Mouse (Mus musculus): ENCODE measurements around the gene Glis3.

Glis3 gene

DNA sequence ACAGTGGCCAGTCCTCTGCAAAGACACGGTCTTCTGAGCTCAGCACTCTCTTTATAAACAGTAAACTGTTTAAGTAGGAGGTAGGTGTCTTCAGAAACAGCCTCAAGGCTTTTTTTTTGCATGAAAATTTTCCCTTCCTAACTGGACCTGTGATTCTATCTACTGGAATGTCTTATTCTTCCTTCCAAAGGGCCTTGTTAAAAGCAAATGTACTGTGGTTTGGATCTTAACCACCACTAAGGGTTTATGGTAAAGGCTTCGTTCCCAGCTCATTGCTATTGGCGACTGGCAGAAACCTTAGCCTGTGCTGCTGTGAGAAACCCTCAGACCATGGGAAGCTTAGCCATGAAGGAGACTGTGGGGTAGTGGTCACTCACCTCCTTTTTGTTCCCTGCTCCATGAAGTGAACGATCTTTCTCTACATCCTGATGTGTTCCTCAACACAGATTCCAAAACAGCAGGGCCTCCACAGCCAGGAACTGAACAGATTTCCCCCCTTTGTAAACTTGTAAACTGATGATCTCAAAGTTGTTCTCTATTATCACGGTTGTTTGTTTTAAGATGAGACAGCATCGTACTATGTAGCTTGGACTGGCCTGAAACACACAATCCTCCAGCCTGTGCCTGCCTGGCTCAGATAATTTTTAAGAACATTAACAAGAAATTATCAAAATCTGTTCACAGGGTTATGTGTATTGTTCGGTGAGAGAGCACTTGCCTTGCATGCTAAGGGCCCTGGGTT lies 88.0 kb downstream of the Glis3 start:
- peak; percentile 63 for DNase-seq

DNA sequence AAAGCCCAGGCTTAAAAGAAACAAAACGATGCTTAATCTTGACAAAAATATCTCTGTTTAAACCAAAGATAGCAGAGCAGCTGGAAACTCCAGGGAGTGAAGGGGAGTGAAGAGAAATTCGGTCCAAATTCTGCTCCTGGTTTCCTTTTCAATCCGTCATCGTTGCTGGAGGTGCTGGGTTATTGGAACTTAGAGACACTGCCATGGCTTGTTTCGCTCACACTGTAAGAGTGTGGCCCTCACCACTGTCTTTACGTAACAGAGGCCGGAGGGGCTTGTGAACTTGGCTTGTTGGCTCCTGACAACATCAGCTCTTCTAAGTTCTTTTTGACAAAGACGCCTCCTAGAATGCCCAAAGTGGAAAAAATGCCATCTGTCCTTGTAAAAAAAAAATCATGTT lies 99.4 kb downstream of the Glis3 start:
- peak; percentile 48 for DNase-seq

DNA sequence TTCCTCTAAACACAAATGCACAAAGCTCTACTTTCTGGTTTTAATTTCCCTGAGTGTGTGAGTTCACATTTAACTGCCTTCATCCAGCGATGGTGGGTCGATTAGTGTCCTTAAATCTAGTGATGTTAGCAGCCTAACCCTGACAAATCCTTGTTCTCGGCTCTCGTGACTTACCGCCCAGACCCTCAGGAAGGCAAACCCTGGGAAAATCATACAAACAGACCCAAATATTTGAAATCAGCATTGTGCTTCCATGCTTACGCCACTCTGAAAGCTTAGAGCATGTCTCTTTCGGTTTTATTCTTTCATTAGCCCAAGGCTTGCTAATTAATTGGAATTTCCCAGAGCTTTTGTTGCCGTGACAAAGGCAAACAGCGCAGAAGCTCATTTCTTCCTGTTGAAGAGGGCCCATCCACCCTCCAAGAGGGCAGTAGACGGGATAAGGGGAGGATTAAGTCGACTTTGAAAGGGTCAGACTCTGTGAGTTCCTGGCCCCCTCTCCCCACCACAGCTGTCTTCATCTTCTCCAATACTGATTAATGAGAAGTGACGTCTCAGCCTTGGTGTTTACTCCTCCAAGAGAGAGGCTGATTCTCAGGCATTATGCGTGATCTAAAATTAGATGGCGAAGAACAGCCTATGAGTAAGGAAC lies 100.0 kb downstream of the Glis3 start:
- peak; percentile 84 for DNase-seq

- DNase-seq: peak; percentile 68
These were observed 102.9 kb downstream of the Glis3 start for GRCm38 (mm10) chr19:28577023-28577422.

DNA sequence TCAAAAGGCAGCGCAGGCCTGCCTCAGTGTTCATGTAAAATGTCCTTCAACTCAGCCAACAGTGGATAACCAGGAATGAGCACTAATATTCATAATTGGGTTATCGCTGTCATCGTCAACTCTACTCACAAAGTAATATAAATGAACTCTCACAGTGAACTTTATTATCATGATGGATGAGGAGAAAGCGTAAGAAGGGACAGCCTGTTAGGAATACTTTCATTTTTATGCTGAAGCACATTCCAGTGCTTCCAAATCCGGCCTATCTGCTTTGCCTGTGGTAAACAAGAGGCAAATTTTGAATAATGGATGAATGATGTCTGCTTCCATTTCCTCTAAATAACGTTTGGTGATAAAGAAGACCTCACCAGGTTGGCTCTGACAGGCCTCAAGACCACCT lies 103.3 kb downstream of the Glis3 start:
- no peak for DNase-seq

DNA sequence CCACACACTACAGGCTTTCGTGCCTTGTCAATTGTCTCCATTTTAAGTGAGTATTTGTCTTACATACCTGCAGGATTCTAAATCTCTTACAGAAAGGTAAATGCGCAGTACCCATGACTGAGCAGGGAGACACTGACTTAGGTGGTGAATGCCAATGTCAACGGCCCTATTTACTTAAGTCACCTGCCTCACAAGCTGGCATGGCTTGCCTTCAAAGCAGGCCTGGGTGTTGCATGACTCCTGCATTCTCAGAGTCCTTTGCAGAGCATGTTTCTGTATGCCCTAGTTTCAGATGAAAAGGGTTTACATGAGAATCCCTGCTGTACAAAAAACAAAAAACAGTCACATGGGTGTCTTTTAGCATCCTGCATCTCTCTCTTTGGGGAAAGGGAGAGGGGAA lies 106.2 kb downstream of the Glis3 start:
- DNase-seq: peak; percentile 57

DNA sequence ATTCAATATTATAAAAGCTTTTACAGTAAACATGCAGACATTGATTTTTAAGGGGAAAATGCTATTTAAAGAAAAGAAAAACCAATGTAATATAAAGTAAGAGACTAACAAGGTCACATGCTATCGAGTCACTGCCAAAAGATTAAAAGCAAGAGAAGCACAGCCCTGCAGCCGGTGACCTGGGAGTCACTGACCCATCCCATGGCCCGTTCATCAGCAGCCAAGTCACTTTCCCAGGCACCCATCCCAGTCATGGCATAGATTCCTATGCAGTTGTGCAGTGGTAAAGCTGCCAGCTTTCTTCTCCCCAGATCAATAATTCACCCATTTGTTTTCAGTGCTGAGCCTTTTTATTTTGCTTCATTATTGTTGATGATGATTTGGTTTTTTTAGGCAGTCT lies 110.0 kb downstream of the Glis3 start:
- peak; percentile 86 for DNase-seq

DNA sequence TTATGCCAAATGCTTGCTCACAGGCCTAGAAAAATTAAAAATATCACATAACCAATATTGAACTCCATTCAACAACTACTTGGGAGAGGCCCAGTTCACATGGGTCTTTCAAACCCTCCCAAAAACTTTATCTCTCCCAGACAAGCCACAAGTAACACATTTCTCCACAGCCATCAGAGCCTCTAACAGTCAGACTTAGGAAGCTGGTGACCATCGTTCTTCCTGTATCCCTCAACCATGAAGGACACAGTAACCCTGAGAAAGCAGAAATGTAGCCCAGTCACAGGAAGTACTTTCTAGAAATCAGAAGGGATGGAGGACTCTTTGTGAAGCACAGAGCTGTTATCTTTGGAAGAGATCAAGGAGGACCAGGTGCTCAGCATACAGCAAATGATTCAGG lies 112.8 kb downstream of the Glis3 start:
- peak; percentile 62 for DNase-seq

- peak; percentile 21 for DNase-seq
These were observed 113.3 kb downstream of the Glis3 start for GRCm38 (mm10) chr19:28566554-28566953.

GRCm38 (mm10) chr19:28561697-28562002 lies 118.2 kb downstream of the Glis3 start:
- DNase-seq: peak; percentile 74

GRCm38 (mm10) chr19:28560801-28561696 lies 118.8 kb downstream of the Glis3 start:
- peak; percentile 59 for DNase-seq

DNA sequence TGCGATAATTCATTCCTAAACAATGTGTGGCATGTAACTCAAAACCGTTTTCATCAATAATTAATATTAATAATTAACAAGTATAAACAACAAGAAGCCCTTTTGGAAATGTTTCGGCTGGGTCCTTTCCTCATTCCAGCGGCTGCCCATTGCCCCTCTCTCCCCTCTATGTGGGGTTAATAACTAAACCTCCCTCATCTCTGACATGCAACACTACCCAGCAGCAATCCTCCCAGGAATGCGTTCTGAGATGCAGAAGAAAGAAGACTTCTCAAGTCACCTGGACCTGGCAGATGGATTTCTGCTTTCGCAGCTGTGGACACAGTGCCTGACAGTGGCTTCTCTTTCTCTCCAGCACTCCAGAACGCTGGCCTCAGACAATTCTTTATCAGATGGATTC lies 120.0 kb downstream of the Glis3 start:
- peak; percentile 24 for DNase-seq

- peak; percentile 51 for DNase-seq
These were observed 120.5 kb downstream of the Glis3 start for GRCm38 (mm10) chr19:28559400-28559799.

GRCm38 (mm10) chr19:28558661-28559060 lies 121.2 kb downstream of the Glis3 start:
- peak; percentile 77 for DNase-seq

DNA sequence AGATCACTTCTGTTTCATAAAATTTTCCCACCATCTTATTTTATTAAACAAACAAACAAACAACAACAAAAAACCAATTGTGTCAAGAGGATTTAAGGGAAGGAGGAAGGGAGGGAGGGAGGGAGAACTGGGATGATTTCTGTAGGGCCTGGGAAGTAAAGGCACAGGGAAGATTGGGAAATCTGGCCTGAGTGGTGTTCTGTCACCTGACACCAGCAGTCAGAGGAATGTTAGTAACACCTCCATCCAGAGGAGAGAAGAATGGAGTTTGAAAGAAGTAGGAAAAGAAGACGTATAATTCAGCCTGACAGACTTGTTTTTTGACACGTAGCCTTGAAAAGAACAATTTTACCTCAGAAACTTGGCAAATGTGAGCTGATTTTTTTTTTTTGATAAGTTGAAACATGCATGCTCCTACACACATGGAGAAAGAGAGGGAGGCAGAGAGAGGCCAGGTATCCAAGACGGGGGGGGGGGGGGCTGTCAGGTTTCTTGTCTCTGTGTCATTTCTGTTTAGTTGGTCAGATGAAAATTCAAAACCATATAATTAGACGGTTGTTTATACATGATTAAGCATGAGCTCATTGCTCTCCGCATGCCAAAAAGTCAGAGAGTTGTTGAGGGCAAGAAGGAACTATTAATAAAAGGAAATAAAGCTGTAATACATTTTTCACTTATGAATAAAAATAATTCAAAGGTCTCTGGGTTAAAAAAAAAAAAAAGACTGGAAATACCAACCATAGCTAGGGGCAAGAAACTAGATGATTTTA lies 122.1 kb downstream of the Glis3 start:
- peak; percentile 42 for DNase-seq

DNA sequence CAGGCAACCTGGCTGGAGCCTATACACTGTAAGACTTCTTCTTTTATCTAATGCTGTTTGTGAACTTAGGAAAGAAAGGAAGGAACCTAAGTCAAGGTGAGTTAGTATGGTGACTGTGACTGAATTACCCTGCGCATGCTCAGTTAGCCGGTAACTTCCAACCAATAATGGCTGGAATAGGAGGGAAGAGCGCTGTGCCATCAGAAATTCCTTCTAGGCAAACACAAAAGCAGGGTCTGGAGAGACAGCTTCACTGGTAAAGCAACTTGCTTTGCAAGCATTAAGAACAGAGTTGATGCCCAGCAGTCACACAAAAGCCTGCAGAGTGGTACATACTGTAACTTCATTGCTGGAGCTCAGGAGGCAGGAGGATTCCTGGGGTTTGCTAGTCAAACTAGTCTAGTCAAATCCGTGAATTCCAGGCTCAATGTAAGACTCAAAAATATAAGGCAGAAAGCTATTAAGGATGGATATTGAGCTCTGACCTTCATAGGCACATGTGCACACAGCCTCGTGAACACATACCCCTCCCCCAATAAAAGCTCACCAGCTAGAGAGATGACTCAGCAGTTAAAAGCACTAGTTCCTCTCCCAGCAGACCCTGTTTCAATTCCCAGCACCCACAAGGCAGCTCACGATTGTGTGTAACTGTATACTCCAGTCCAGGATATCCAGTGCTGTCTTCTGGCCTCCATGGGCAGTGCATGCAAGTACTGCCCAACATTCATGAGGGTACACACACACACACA lies 124.5 kb downstream of the Glis3 start:
- peak; percentile 61 for DNase-seq

- peak; percentile 33 for DNase-seq
These were observed 129.3 kb downstream of the Glis3 start for GRCm38 (mm10) chr19:28550611-28551010.

GRCm38 (mm10) chr19:28546933-28547332 lies 132.9 kb downstream of the Glis3 start:
- peak; percentile 49 for DNase-seq

GRCm38 (mm10) chr19:28545493-28545892 lies 134.4 kb downstream of the Glis3 start:
- peak; percentile 35 for DNase-seq

GRCm38 (mm10) chr19:28538813-28539212 lies 141.1 kb downstream of the Glis3 start:
- DNase-seq: no peak

GRCm38 (mm10) chr19:28534964-28535363 lies 144.9 kb downstream of the Glis3 start:
- no peak for DNase-seq

- peak; percentile 66 for DNase-seq
These were observed 146.3 kb downstream of the Glis3 start for GRCm38 (mm10) chr19:28533576-28533975.
